Mouse (Mus musculus) ES-Bruce4 (cell line): ENCODE results near the gene Lamc2. TPM values are rescaled to one million over a fixed set of nuclear protein-coding genes. Genes with fewer than 3 reads are reported as not detected.
A peak's percentile ranks its signal among the peaks of the same experiment; 100 is the strongest.
"Not testable (repeated sequence)": the region's sequence is repeated elsewhere in the genome, so short reads cannot be mapped to it uniquely, and the experiment has no call there.

Experiments used
- H3K27ac ChIP-seq: 2 replicates; pipeline ENCODE4 v1.5.1; 2012; ENCODE audit warnings: low read length, inconsistent platforms; ENCODE audit not compliant: insufficient read depth
- H3K27me3 ChIP-seq: 2 replicates; pipeline ENCODE4 v1.6.1; 2012; ENCODE audit warnings: mild to moderate bottlenecking, low read length, inconsistent platforms; ENCODE audit not compliant: control insufficient read depth, poor library complexity, insufficient read depth, severe bottlenecking
- H3K36me3 ChIP-seq: 2 replicates; pipeline ENCODE4 v1.6.1; 2012; ENCODE audit warnings: inconsistent platforms, mild to moderate bottlenecking, low read length, moderate library complexity; ENCODE audit not compliant: control insufficient read depth, poor library complexity, insufficient read depth, severe bottlenecking
- H3K4me1 ChIP-seq: one replicate; pipeline ENCODE4 v1.8.1; 2011; ENCODE audit warnings: low read length; ENCODE audit not compliant: control insufficient read depth, insufficient read depth
- H3K4me3 ChIP-seq: 2 replicates; pipeline ENCODE4 v1.5.1; 2011; ENCODE audit warnings: low read depth, mild to moderate bottlenecking, low read length
- H3K9ac ChIP-seq: 2 replicates; pipeline ENCODE4 v1.6.1; 2012; ENCODE audit warnings: low read depth, mild to moderate bottlenecking, inconsistent platforms; ENCODE audit not compliant: poor library complexity, severe bottlenecking
- H3K9me3 ChIP-seq: replicated peaks from 2 replicates; pipeline ENCODE4 v1.6.1; 2012; ENCODE audit warnings: mild to moderate bottlenecking, low read length, inconsistent platforms; ENCODE audit not compliant: control insufficient read depth, poor library complexity, insufficient read depth, severe bottlenecking
- CTCF ChIP-seq: IDR thresholded peaks from one replicate; pipeline ENCODE4 v1.8.1; 2011; ENCODE audit warnings: low read depth, low read length
- EP300 ChIP-seq: IDR thresholded peaks from 2 replicates; pipeline ENCODE4 v1.6.1; 2011; ENCODE audit warnings: low read depth, low read length; ENCODE audit not compliant: insufficient read depth
- POLR2A ChIP-seq: IDR thresholded peaks from one replicate; pipeline ENCODE4 v1.8.1; 2011; ENCODE audit warnings: low read length; ENCODE audit not compliant: insufficient read depth
- polyA plus RNA-seq: library from polyadenylated mRNA; stranded (reverse); fragments of >200 nt; gene quantifications from 2 replicates; pipeline ENCODE4 v1.2.4, GENCODE M21; 2011; ENCODE audit warnings: low read depth; ENCODE audit not compliant: missing spikeins, insufficient read depth, insufficient read length

Lamc2 gene
- polyA plus RNA-seq, 1 experiment, result 46.1 TPM

DNA sequence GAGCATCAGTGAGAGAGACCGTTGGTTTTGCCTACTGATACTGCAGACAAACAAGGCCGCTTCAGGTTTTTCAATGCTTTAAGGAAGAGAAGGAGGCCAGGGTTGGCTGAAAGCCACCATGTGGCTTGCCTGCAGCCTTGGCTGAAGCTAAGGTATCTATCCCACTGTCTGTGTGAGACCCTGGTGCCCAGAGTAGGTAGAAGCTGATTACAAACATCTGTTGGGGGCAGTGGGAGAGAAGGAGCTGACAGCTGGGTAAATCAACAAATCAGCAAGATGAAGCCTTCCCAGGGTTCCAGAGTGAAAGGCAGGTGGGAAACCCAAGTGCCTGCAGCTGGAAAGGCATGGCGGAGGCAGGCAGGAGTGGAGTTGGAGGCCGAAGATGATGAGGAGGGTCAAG lies 95.4 kb downstream of the Lamc2 start:
- Histone ChIP-seq H3K27me3 (no peaks in the 10 kb centered on the region), H3K4me3 (no peak overlapping the region), H3K27ac (peak overlapping the region; percentile 96), H3K36me3 (no peaks in the 10 kb centered on the region), H3K9me3 (no peaks in the 10 kb centered on the region), H3K4me1 (peaks cover 3% of the 10 kb centered on the region), H3K9ac (peak overlapping the region; percentile 34; the same call in 1 of the 2 replicates)
- TF ChIP-seq CTCF (no peak), POLR2A (no peak), EP300 (no peak)

DNA sequence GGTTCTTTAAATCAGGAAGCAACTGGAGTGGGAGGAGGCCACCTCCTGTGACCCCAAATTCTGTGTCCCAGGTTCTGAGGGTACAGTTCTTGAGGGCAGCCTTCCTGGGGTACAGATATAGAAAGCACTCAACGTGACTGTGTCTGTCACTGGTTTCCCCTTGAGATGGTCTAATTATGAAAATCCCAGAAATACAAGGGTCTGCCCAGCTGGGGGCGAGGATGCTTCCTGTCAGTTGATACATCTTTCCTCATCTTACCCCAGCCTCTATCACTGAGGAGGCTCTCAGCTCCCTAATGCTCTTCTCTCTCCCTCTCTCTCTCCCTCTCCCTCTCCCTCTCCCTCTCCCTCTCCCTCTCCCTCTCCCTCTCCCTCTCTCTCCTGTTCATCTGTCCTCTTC lies 96.2 kb downstream of the Lamc2 start:
- TF ChIP-seq EP300 (no peak), POLR2A (no peak)
- no peak overlapping the region for H3K4me3 ChIP-seq
- 0 out of 2 replicates have a peak overlapping the region, but pooled peaks have one; percentile 34 for H3K9ac ChIP-seq
- H3K9me3 ChIP-seq, result no peaks in the 10 kb centered on the region
- no peaks in the 10 kb centered on the region for H3K27me3 ChIP-seq
- no peaks in the 10 kb centered on the region for H3K36me3 ChIP-seq
- peak overlapping the region; percentile 96; the same call in 1 of the 2 replicates for H3K27ac ChIP-seq
- peaks cover 3% of the 10 kb centered on the region for H3K4me1 ChIP-seq

DNA sequence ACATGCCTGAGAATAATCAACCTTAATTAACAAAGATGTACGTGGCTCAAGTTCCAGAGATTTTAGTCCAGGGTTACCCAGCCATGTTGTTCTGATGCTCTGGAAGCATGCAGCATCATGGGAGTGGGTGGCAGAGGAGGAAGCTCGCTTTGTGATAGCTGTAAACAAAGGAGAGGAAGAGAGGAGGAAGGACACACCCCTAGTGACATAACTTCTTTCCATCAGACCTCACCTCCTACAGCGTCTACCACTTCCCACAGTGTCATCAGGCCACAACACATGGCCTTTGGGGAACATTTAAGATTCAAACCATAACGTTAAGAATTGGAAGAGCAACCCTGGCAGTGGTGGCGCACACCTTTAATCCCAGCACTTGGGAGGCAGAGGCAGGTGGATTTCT lies 98.5 kb downstream of the Lamc2 start:
- Histone ChIP-seq H3K9ac (no peak overlapping the region), H3K27ac (no peak overlapping the region), H3K36me3 (no peaks in the 10 kb centered on the region), H3K27me3 (no peaks in the 10 kb centered on the region), H3K9me3 (no peaks in the 10 kb centered on the region), H3K4me3 (no peak overlapping the region), H3K4me1 (peaks cover 3% of the 10 kb centered on the region)
- TF ChIP-seq EP300, result no peak
- TF ChIP-seq CTCF, result no peak
- TF ChIP-seq POLR2A, result no peak

DNA sequence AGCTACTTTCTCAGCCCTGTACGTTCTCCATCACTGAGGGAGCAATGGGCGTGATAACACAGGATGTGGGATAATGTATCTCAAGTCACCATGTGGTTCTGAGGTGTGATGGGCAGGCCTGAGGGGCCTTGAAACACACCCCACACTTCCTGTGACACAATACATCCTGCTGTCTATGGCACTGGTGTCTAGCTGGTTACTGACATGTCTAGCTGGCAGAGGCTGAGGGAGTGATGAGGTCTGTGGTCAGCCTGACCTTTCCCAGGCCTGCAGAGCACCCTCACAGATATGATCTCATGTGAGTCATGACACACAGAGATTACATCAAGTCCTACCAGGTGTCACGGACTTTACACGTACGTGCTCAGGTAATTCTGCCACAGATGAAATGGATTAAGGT lies 101.0 kb downstream of the Lamc2 start:
- no peak overlapping the region for H3K9ac ChIP-seq
- peaks cover 3% of the 10 kb centered on the region for H3K4me1 ChIP-seq
- TF ChIP-seq POLR2A, result no peak
- H3K4me3 ChIP-seq, result no peak overlapping the region
- no peaks in the 10 kb centered on the region for H3K9me3 ChIP-seq
- no peaks in the 10 kb centered on the region for H3K27me3 ChIP-seq
- H3K36me3 ChIP-seq, result no peaks in the 10 kb centered on the region
- no peak overlapping the region for H3K27ac ChIP-seq

DNA sequence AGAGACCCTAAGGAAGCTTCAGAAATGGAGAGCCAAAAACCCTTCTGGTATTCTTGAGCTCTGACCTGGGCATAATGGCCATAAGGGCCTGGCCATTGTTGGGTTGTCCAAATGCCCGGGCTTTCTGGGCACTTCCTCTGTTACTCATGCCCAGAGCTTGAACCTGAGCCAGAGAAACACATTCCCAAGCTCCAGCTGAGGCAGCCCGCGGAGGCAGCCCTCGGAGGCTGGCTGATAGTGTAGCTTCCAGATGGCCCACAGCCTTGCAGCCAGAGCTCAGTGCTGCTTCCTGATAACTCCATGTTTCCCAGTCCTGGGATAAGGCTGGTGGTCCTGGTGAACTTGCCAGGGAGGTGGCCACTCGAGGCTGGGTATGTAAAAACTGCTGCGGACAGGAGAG lies 102.1 kb downstream of the Lamc2 start:
- H3K36me3 ChIP-seq, result no peaks in the 10 kb centered on the region
- peaks cover 3% of the 10 kb centered on the region for H3K4me1 ChIP-seq
- H3K4me3 ChIP-seq, result no peak overlapping the region
- H3K27ac ChIP-seq, result 0 out of 2 replicates have a peak overlapping the region, but pooled peaks have one; percentile 2
- TF ChIP-seq EP300 (no peak), POLR2A (no peak), CTCF (no peak)
- H3K9ac ChIP-seq, result no peak overlapping the region; the same call in 1 of the 2 replicates
- no peaks in the 10 kb centered on the region for H3K27me3 ChIP-seq
- H3K9me3 ChIP-seq, result no peaks in the 10 kb centered on the region

DNA sequence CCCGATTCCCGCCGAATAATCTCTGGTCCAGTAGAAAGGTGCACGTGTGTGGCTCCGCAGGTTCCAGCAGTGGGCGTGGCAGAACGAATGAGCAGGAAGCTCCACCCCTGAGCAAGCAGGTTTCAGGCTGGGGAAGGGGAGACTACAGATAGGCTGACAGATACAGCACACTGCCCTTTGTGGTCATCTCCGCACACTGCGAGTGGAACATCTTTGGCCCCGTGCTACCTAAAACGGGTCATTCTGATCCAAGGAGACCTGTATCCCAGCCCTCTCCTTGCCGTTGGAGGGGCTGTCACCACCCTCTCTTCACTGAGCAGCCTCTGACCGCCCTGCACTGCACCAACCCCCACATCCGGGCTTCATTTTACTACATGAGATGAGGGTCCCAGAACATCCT lies 103.0 kb downstream of the Lamc2 start:
- H3K36me3 ChIP-seq, H3K9me3 ChIP-seq, H3K4me1 ChIP-seq, H3K27me3 ChIP-seq: not testable (repeated sequence)
- 0 out of 2 replicates have a peak overlapping the region, but pooled peaks have one; percentile 8 for H3K9ac ChIP-seq
- peak overlapping the region; percentile 18; the same call in 1 of the 2 replicates for H3K4me3 ChIP-seq
- H3K27ac ChIP-seq, result peak overlapping the region; percentile 53

DNA sequence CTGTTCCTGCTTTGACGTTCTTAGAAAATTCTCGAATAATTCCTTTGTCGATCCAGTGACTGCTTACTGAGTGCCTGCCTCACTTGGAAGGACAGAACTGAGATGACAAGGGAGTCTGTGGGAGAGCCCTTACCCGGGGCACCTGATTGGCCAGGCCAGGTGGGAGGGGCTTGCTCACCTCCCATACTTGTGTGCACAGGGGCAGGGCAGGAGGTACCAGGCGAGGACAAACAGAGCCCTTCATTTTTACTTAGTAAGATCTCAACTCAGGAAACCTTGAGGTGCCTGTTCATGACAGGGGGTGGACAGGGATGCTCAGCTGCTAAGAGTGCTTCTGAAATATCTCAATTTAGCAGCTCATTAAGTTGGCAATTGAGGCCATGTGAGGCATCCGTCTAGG lies 110.3 kb downstream of the Lamc2 start:
- H3K4me3 ChIP-seq, result no peak overlapping the region
- H3K27me3 ChIP-seq, result no peaks in the 10 kb centered on the region
- H3K36me3 ChIP-seq, result no peaks in the 10 kb centered on the region
- H3K9me3 ChIP-seq, result no peaks in the 10 kb centered on the region
- TF ChIP-seq EP300, result no peak
- no peak for TF ChIP-seq CTCF
- no peak for TF ChIP-seq POLR2A
- peak overlapping the region; percentile 97; the same call in 1 of the 2 replicates for H3K27ac ChIP-seq
- peaks cover 9% of the 10 kb centered on the region for H3K4me1 ChIP-seq
- H3K9ac ChIP-seq, result no peak overlapping the region
